8 mouse cellular contexts compared by ENCODE assay signal in the genomic region with DNA sequence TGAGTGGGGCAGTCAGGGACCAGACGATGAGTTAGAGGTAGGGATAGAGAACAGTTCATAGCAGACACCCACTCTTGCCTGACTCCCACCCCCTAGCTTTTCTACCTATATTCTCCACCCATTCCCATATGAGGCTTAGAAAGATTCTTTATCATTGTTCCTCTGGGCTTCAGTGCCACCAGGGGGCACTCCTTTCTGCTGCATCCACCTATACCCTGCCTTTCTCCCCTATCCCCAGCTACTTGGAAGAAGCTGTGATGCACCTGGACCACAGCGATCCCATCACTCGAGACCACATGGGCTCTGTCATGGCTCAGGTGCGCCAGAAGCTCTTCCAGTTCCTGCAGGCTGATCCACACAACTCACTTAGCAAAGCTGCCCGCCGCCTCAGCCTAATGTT. TPM values are rescaled to one million over a fixed set of nuclear protein-coding genes. Genes with fewer than 3 reads are reported as not detected.
DNase-seq lines count a peak whose midpoint lies in the region; ATAC-seq and TF ChIP-seq lines count a peak whose summit lies in the region.

No protein-coding gene starts in this region.

- ATAC-seq in kidney, postnatal 0 days (replicated peaks; ENCODE audit: low FRiP score, low read depth): no peak
- no peak for ATAC-seq in kidney, embryonic 15.5 days (replicated peaks; ENCODE audit: low FRiP score)

- no peak overlapping the region for H3K4me3 ChIP-seq in kidney, postnatal 0 days (replicated peaks; ENCODE audit: low read depth, low read length)
- no peak overlapping the region for H3K4me3 ChIP-seq in kidney, embryonic 15.5 days (replicated peaks)

- H3K9me3 ChIP-seq in kidney, postnatal 0 days (replicated peaks; ENCODE audit: low read length): no peaks in the 10 kb centered on the region
- H3K9me3 ChIP-seq in kidney, embryonic 15.5 days (replicated peaks): no peaks in the 10 kb centered on the region

- WGBS in kidney, postnatal 0 days: 89% methylated on average over 6 of the region's 6 CpGs
- WGBS in kidney, embryonic 15.5 days: 85% methylated on average over 6 of the region's 6 CpGs

- intact Hi-C loops in heart, postnatal 36 days (cut with DNase I): no loop called here
- intact Hi-C loops in gastrocnemius, postnatal 36 days (cut with DNase I): no loop called here

- no peak overlapping the region for H3K4me2 ChIP-seq in kidney, postnatal 0 days (ENCODE audit: low read length)
- no peak overlapping the region for H3K4me2 ChIP-seq in kidney, embryonic 15.5 days

- TF ChIP-seq CTCF in kidney, postnatal 0 days (IDR thresholded peaks at IDR 0.05; ENCODE audit: low read depth): peak; percentile 64

- H3K36me3 ChIP-seq in kidney, postnatal 0 days (ENCODE audit: insufficient read depth, low read length): peaks cover 44% of the 10 kb centered on the region
- peaks cover 73% of the 10 kb centered on the region for H3K36me3 ChIP-seq in kidney, embryonic 15.5 days

- H3K27ac ChIP-seq in kidney, postnatal 0 days: no peak overlapping the region
- H3K27ac ChIP-seq in kidney, embryonic 15.5 days: no peak overlapping the region

- H3K4me1 ChIP-seq in kidney, postnatal 0 days (replicated peaks; ENCODE audit: insufficient read depth, low read length): no peaks in the 10 kb centered on the region
- peaks cover 7% of the 10 kb centered on the region for H3K4me1 ChIP-seq in kidney, embryonic 15.5 days

- no peaks in the 10 kb centered on the region for H3K27me3 ChIP-seq in kidney, postnatal 0 days (ENCODE audit: insufficient read depth, low read length)
- no peaks in the 10 kb centered on the region for H3K27me3 ChIP-seq in kidney, embryonic 15.5 days

- DNase-seq in kidney, postnatal 0 days (ENCODE audit: low spot score): peak; percentile 15
- DNase-seq in CD4-positive helper T cell, adult 2 months (ENCODE audit: low read depth, low spot score): peak; percentile 35
- peak; percentile 63 for DNase-seq in ES-CJ7 (ENCODE audit: low read depth, low spot score)
- DNase-seq in kidney, postnatal 14 days: peak; percentile 37
- peak; percentile 70 for DNase-seq in thymus, postnatal 4 days
- DNase-seq in heart, postnatal 36 days: no peak
- DNase-seq in gastrocnemius, postnatal 36 days: no peak

- H3K9ac ChIP-seq in kidney, postnatal 0 days (ENCODE audit: low read depth, low read length): no peak overlapping the region
- H3K9ac ChIP-seq in kidney, embryonic 15.5 days: no peak overlapping the region

RNA-seq across cellular contexts. Expression of a gene that starts 0.9 kb away (rescaled TPM):
- 0.66 TPM in 1 of 2 replicates, not detected in the other for polyA plus RNA-seq in kidney, postnatal 0 days (2015; fragmentation: Nextera tagmentation; extraction: Ambion mirVana)
- 0.78 and 0.92 TPM in 2 replicates for polyA plus RNA-seq in kidney, embryonic 15.5 days (2015; fragmentation: Nextera tagmentation; extraction: Ambion mirVana)
- 1 to 10 TPM in 1 of 2 experiments, under 1 TPM in 1; 0.49 to 1.1 TPM for total RNA-seq in heart, postnatal 36 days (2021)
- under 1 TPM in 1 of 2 experiments, not detected in 1; 0.59 TPM for total RNA-seq in gastrocnemius, postnatal 36 days (2021)

RNA-seq across cellular contexts. Expression of a gene that starts 7.8 kb away (rescaled TPM):
- 30.6 and 33.7 TPM in 2 replicates for polyA plus RNA-seq in kidney, postnatal 0 days (2015; fragmentation: Nextera tagmentation; extraction: Ambion mirVana)
- 36.4 and 41.9 TPM in 2 replicates for polyA plus RNA-seq in kidney, embryonic 15.5 days (2015; fragmentation: Nextera tagmentation; extraction: Ambion mirVana)
- 10 to 100 TPM; 15.1 to 17.2 TPM for total RNA-seq in heart, postnatal 36 days (2021)
- total RNA-seq in gastrocnemius, postnatal 36 days (2021): 10 to 100 TPM in 1 of 2 experiments, 1 to 10 TPM in 1; 9.5 to 11.5 TPM

RNA-seq across cellular contexts. Expression of a gene that starts 11.8 kb away (rescaled TPM):
- polyA plus RNA-seq in kidney, postnatal 0 days (2015; fragmentation: Nextera tagmentation; extraction: Ambion mirVana): 27.6 and 30.1 TPM in 2 replicates
- 47.1 and 51.9 TPM in 2 replicates for polyA plus RNA-seq in kidney, embryonic 15.5 days (2015; fragmentation: Nextera tagmentation; extraction: Ambion mirVana)
- 10 to 100 TPM; 24.2 to 26.3 TPM for total RNA-seq in heart, postnatal 36 days (2021)
- 10 to 100 TPM; 17.6 to 20.1 TPM for total RNA-seq in gastrocnemius, postnatal 36 days (2021)

RNA-seq across cellular contexts. Expression of a gene that starts 32.1 kb away (rescaled TPM):
- polyA plus RNA-seq in kidney, postnatal 0 days (2015; fragmentation: Nextera tagmentation; extraction: Ambion mirVana): 188 and 192 TPM in 2 replicates
- polyA plus RNA-seq in kidney, embryonic 15.5 days (2015; fragmentation: Nextera tagmentation; extraction: Ambion mirVana): 283 and 294 TPM in 2 replicates
- 10 to 100 TPM; 33.0 to 42.4 TPM for total RNA-seq in heart, postnatal 36 days (2021)
- 10 to 100 TPM; 38.4 to 52.9 TPM for total RNA-seq in gastrocnemius, postnatal 36 days (2021)

RNA-seq across cellular contexts. Expression of a gene that starts 37.5 kb away (rescaled TPM):
- 56.0 and 60.8 TPM in 2 replicates for polyA plus RNA-seq in kidney, postnatal 0 days (2015; fragmentation: Nextera tagmentation; extraction: Ambion mirVana)
- polyA plus RNA-seq in kidney, embryonic 15.5 days (2015; fragmentation: Nextera tagmentation; extraction: Ambion mirVana): 66.9 and 67.5 TPM in 2 replicates
- total RNA-seq in heart, postnatal 36 days (2021): 10 to 100 TPM; 26.5 to 28.3 TPM
- total RNA-seq in gastrocnemius, postnatal 36 days (2021): 10 to 100 TPM; 19.0 TPM

Comparison
In these comparisons a context has a peak if more than half of its experiments do, and no peak if none do; other contexts are left out.
1. DNase-seq: peak in kidney, postnatal 0 days (single experiment), CD4-positive helper T cell, adult 2 months (single experiment), ES-CJ7 (single experiment), kidney, postnatal 14 days (single experiment) and thymus, postnatal 4 days (single experiment); none in heart, postnatal 36 days (0 of 2) and gastrocnemius, postnatal 36 days (0 of 2).